In genomic region chr7:110941116-110941521, GRCm38 (mm10) we compare ENCODE assay signal across 10 mouse cellular contexts. TPM values are rescaled to one million over a fixed set of nuclear protein-coding genes. Genes with fewer than 3 reads are reported as not detected.
DNase-seq lines count a peak whose midpoint lies in the region; ATAC-seq and TF ChIP-seq lines count a peak whose summit lies in the region.
"Had no signal": no experiment of that assay in that cellular context is flagged by ENCODE, and none has a peak within 500 bp of the region (broad histone marks: within the 10 kb centered on the region; RNA-seq: fewer than 3 reads in every experiment).

No protein-coding gene starts in this region.

- no peaks in the 10 kb centered on the region for H3K27me3 ChIP-seq in kidney, postnatal 0 days (ENCODE audit: insufficient read depth, low read length)
- H3K27me3 ChIP-seq in intestine, embryonic 15.5 days (replicated peaks): no peaks in the 10 kb centered on the region
- no peaks in the 10 kb centered on the region for H3K27me3 ChIP-seq in midbrain, postnatal 0 days (ENCODE audit: insufficient read depth, low read length)
- H3K27me3 ChIP-seq: midbrain, embryonic 13.5 days had no signal

- ATAC-seq in kidney, postnatal 0 days (replicated peaks; ENCODE audit: low FRiP score, low read depth): no peak
- ATAC-seq in activated CD4-positive, CD25-positive, alpha-beta regulatory T cell, adult 4 months: peak; percentile 29
- ATAC-seq in intestine, embryonic 15.5 days: no peak
- ATAC-seq in megakaryocyte-erythroid progenitor cell, adult 5-6 weeks (replicated peaks; ENCODE audit: low FRiP score, low TSS enrichment, poor library complexity, severe bottlenecking): peak; percentile 61
- ATAC-seq in midbrain, postnatal 0 days (ENCODE audit: low FRiP score): no peak
- ATAC-seq: forebrain, embryonic 16.5 days; midbrain, embryonic 13.5 days had no signal

- no peak overlapping the region for H3K4me3 ChIP-seq in kidney, postnatal 0 days (replicated peaks; ENCODE audit: low read depth, low read length)
- no peak overlapping the region for H3K4me3 ChIP-seq in intestine, embryonic 15.5 days (replicated peaks)
- H3K4me3 ChIP-seq in midbrain, postnatal 0 days (ENCODE audit: low read depth, low read length): no peak overlapping the region
- H3K4me3 ChIP-seq: midbrain, embryonic 13.5 days had no signal

- H3K27ac ChIP-seq in kidney, postnatal 0 days: peak overlapping the region; percentile 67
- 0 out of 2 replicates have a peak overlapping the region, but pooled peaks have one; percentile 28 for H3K27ac ChIP-seq in intestine, embryonic 15.5 days
- no peak overlapping the region for H3K27ac ChIP-seq in midbrain, postnatal 0 days (ENCODE audit: low read depth, low read length)
- H3K27ac ChIP-seq: midbrain, embryonic 13.5 days had no signal

- no peaks in the 10 kb centered on the region for H3K9me3 ChIP-seq in kidney, postnatal 0 days (replicated peaks; ENCODE audit: low read length)
- H3K9me3 ChIP-seq in intestine, embryonic 15.5 days: no peaks in the 10 kb centered on the region
- H3K9me3 ChIP-seq in midbrain, postnatal 0 days (ENCODE audit: low read length): no peaks in the 10 kb centered on the region
- H3K9me3 ChIP-seq: midbrain, embryonic 13.5 days had no signal

- H3K4me1 ChIP-seq in kidney, postnatal 0 days (replicated peaks; ENCODE audit: insufficient read depth, low read length): 0 out of 2 replicates have a peak, but pooled peaks cover 3% of the 10 kb centered on the region
- H3K4me1 ChIP-seq in intestine, embryonic 15.5 days (replicated peaks): peaks cover 14% of the 10 kb centered on the region
- H3K4me1 ChIP-seq in midbrain, postnatal 0 days (ENCODE audit: insufficient read depth, low read length): no peaks in the 10 kb centered on the region
- H3K4me1 ChIP-seq: midbrain, embryonic 13.5 days had no signal

- TF ChIP-seq CTCF in kidney, postnatal 0 days (IDR thresholded peaks at IDR 0.05; ENCODE audit: low read depth): no peak
- no peak for TF ChIP-seq CTCF in midbrain, postnatal 0 days (IDR thresholded peaks at IDR 0.05)

- no peaks in the 10 kb centered on the region for H3K36me3 ChIP-seq in kidney, postnatal 0 days (ENCODE audit: insufficient read depth, low read length)
- H3K36me3 ChIP-seq in intestine, embryonic 15.5 days: no peaks in the 10 kb centered on the region
- H3K36me3 ChIP-seq in midbrain, postnatal 0 days (ENCODE audit: insufficient read depth, low read length): no peaks in the 10 kb centered on the region
- H3K36me3 ChIP-seq: midbrain, embryonic 13.5 days had no signal

- WGBS in kidney, postnatal 0 days: 72% methylated on average over 4 of the region's 4 CpGs
- WGBS in intestine, embryonic 15.5 days: 72% methylated on average over 4 of the region's 4 CpGs
- 85% methylated on average over 4 of the region's 4 CpGs for WGBS in midbrain, postnatal 0 days

- no peak overlapping the region for H3K9ac ChIP-seq in kidney, postnatal 0 days (ENCODE audit: low read depth, low read length)
- no peak overlapping the region for H3K9ac ChIP-seq in intestine, embryonic 15.5 days
- no peak overlapping the region for H3K9ac ChIP-seq in midbrain, postnatal 0 days (replicated peaks; ENCODE audit: low read length, poor library complexity, severe bottlenecking)
- H3K9ac ChIP-seq: midbrain, embryonic 13.5 days had no signal

- H3K4me2 ChIP-seq in kidney, postnatal 0 days (ENCODE audit: low read length): no peak overlapping the region
- H3K4me2 ChIP-seq in intestine, embryonic 15.5 days (replicated peaks): no peak overlapping the region
- H3K4me2 ChIP-seq in midbrain, postnatal 0 days (ENCODE audit: low read depth, low read length, poor library complexity, severe bottlenecking): no peak overlapping the region
- H3K4me2 ChIP-seq: midbrain, embryonic 13.5 days had no signal

- DNase-seq in kidney, postnatal 0 days (ENCODE audit: low spot score): no peak
- DNase-seq in kidney, postnatal 4 days: no peak
- DNase-seq in natural killer cell, adult 2 months (ENCODE audit: low spot score in 2 of 2): no peak
- DNase-seq in midbrain, postnatal 0 days (ENCODE audit: low spot score): no peak
- no peak for DNase-seq in spleen, postnatal 10 days (ENCODE audit: low spot score in 2 of 2)

RNA-seq across cellular contexts. Expression of gene Mrvi1, which starts 41.1 kb away (rescaled TPM):
- polyA plus RNA-seq in kidney, postnatal 0 days (2015; fragmentation: Nextera tagmentation; extraction: Ambion mirVana): 9.3 and 9.5 TPM in 2 replicates
- under 1 TPM; 0.66 to 0.93 TPM for polyA plus RNA-seq in activated CD4-positive, CD25-positive, alpha-beta regulatory T cell, adult 4 months (2017; shearing (Covaris generic))
- polyA plus RNA-seq in intestine, embryonic 15.5 days (2015; fragmentation: Nextera tagmentation; extraction: Ambion mirVana): 15.0 and 16.9 TPM in 2 replicates
- 0.98 and 1.0 TPM in 2 replicates for total RNA-seq in megakaryocyte-erythroid progenitor cell, adult 5-6 weeks (2014; fragmentation: Nextera tagmentation)
- total RNA-seq in megakaryocyte-erythroid progenitor cell, adult 5-6 weeks (2017): 0.69 TPM in 1 of 2 replicates, not detected in the other
- total RNA-seq in midbrain, postnatal 0 days (2014; rRNA removed): 2.3 and 2.7 TPM in 2 replicates
- polyA plus RNA-seq in midbrain, postnatal 0 days (2015; fragmentation: Nextera tagmentation; extraction: Ambion mirVana): 0.42 and 0.88 TPM in 2 replicates

Comparison
In these comparisons a context has a peak if more than half of its experiments do, and no peak if none do; other contexts are left out.
1. ATAC-seq: peak in activated CD4-positive, CD25-positive, alpha-beta regulatory T cell, adult 4 months (single experiment) and megakaryocyte-erythroid progenitor cell, adult 5-6 weeks (single experiment); none in kidney, postnatal 0 days (single experiment), intestine, embryonic 15.5 days (single experiment) and midbrain, postnatal 0 days (single experiment).